Mouse (Mus musculus): ENCODE data around the gene Gramd1b. TPM values are rescaled to one million over a fixed set of nuclear protein-coding genes. Genes with fewer than 3 reads are reported as not detected.

Gramd1b gene
- polyA plus RNA-seq, 2 experiments from 2014 or later = 48.7 to 68.0 TPM

DNA sequence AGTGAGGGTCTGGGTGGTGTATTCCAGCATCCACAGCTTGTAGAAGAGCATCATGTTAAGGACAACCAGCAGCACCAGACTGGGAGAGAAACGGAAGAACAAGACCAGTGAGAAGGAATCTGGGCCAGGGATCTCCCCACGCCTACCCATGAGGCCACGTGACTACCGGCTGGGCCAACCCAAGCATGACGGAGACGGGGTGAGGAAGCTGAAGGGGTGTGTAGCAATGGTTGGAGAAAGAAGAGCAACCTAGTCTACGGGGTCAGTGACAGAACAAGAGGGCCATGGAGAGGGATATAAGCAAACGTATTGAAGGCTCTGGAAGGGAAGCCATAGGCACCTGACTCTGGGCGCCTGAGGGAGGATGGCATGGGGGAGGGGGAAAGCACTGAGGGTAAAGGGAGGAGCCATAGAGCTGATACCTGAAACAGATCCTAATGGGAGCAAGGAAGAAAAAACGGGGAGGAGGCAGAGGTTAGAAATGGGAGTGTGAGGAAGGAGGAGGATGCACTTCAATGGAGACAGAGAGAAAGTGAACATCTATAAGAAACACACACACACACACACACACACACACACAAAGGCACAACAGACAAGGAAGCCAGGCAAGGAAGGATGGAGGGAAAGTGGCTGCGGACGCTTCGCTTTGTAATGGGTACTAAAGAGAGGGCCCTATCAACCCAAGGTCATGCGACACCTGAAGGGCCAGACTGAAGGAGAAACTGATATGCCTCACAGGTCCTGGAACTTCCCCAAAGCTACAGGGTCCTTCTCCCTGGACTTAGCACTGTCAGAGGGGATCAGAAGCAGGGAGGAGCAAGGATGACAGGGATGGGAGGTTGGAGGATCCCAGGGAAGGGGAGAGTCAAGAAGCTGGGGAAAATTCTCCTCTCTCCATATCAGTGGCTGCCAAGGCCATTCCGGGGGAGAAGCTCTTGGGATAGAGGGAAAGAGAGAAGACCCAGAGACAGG, 230.9 kb downstream of the Gramd1b start:
- no peak for ATAC-seq

DNA sequence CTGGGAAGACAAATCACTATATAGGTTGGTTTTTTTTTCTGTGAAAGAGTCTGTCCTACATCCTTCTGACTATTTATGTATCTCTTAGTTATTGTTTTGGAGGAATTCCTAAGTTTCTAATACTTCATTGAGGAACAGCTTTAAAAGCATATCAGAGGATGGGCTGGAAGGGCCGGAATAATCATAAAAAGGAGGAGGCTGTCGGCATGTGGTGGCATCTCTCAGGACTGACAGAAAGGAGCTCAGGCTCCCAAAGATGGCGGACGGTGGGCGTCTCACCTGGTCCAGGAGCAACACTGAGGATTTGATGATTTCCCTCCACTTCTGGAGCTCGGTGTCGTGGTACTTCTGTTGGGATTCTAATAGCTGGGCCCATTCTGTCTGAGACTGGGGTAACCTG, 231.9 kb downstream of the Gramd1b start:
- no peak for ATAC-seq

- ATAC-seq = no peak
Observed at GRCm38 (mm10) chr9:40297969-40298368, 233.2 kb downstream of the Gramd1b start.

- no peak for ATAC-seq
Observed at GRCm38 (mm10) chr9:40296251-40296650, 234.9 kb downstream of the Gramd1b start.

- ATAC-seq = no peak
Observed at GRCm38 (mm10) chr9:40294866-40295265, 236.3 kb downstream of the Gramd1b start.

GRCm38 (mm10) chr9:40294210-40294609, 237.0 kb downstream of the Gramd1b start:
- ATAC-seq = no peak

DNA sequence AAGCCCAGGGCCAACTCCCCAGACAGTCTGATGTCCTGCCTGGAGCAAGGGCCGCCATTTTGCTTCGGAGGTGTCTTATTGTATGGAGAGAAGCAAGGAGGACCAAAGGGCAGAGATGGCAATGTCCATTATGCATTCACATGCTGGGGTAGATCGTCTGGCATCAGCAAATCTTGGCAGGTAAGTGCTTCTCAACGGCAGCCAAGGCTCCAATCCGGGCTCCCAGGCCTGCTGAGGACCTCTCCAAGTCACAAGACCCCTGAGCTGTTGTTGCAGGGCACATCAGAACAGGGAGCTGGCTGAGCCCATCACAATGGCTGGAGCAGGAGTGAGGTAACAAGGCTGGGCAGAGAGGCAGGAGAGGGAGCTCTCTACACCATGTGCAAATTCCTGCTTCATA, 237.4 kb downstream of the Gramd1b start:
- no peak for ATAC-seq

- no peak for ATAC-seq
Observed at GRCm38 (mm10) chr9:40293286-40293685, 237.9 kb downstream of the Gramd1b start.

GRCm38 (mm10) chr9:40292475-40292874, 238.7 kb downstream of the Gramd1b start:
- ATAC-seq = no peak

DNA sequence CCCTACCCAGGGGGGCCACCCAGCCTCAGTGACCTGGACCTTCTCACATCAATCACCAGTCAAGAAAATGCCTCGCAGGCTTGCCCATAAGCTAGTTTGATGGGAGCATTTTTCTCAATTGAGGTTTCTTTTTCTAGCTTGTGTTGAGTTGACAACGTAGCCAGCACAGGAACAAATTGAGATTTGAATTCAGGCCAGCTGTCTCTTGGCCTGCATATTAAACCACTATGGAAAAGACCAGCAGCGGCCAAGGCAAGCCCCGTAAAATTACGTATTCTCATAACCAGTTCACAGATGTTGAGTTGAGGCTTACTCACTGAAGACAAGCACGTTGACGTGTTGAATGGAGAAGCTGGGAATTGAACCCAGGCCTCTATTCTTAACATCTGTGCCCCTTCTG, 248.2 kb downstream of the Gramd1b start:
- no peak for ATAC-seq

DNA sequence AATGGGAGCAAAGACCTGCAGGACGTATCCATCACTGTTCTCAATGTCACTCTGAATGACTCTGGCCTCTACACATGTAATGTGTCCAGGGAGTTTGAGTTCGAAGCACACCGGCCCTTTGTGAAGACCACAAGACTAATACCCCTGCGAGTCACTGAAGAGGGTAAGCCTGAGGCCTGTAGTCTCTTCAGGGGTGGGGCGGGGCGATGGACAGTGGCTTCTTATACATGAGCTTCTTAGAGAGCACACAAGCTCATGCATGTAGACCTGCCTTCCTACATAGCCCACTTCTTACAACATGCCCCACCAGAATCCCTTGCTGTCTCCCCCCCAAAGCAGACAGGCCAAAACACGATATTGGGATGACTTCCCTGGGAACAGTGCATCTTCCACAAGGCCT, 251.7 kb downstream of the Gramd1b start:
- no peak for ATAC-seq

DNA sequence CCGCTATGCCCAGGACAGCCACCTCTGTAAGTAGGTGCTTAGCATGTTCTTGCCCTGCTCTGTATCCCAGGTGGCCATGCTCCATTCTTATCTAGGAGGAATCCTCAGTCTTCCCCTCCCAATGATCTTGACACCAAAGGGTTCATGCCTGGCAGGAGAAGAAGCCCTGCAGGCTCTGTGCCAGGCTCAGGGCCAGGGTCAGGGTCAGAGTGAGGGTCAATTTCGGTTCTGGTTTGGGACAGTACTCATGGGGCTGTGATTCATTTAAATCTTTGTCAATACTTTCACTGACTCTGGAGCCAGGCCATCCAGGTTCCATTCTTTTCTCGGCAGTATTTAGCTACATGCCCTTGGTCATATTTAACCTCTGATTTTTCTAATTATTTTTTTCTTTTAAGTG, 253.5 kb downstream of the Gramd1b start:
- ATAC-seq = no peak

DNA sequence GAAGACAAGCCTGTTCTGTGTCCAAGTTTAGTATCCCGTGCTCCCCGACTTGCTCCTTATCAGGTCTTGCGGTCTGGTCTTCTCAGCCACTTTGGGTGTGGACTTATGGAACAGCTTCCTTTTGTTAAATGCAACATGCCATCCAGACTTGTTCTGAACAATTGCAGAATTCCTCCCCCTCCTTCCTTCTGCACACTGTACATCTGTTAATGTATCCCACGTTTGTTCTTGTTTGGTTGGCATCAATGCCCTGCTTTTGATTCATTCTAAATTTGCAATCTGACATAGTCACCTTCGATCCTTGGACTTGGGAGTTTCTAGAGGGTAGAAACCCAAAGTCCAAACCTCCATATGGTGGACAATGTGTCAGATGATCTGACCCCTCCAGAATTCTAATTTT, 255.3 kb downstream of the Gramd1b start:
- no peak for ATAC-seq

GRCm38 (mm10) chr9:40272822-40273221, 258.4 kb downstream of the Gramd1b start:
- ATAC-seq = no peak

DNA sequence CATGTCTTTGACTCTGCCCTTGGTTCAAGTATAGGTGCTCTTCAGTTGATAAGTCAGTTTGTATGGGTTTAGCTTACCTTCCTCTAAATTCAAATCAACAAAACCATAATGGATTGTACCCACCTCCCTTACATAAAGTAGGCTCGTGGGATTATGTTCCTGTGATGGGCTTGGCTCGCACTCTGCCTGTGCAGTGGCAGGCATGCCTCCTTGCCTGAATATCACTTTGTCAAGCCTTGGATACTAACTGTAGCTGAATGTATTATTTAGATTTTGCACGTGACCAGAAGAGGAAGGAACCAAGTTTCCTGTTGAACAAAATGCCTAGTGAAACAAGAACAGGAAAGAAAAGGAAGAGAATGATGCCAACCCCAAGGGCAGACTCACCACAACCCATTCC, 260.1 kb downstream of the Gramd1b start:
- no peak for ATAC-seq

- no peak for ATAC-seq
Observed at GRCm38 (mm10) chr9:40269880-40270279, 261.3 kb downstream of the Gramd1b start.

DNA sequence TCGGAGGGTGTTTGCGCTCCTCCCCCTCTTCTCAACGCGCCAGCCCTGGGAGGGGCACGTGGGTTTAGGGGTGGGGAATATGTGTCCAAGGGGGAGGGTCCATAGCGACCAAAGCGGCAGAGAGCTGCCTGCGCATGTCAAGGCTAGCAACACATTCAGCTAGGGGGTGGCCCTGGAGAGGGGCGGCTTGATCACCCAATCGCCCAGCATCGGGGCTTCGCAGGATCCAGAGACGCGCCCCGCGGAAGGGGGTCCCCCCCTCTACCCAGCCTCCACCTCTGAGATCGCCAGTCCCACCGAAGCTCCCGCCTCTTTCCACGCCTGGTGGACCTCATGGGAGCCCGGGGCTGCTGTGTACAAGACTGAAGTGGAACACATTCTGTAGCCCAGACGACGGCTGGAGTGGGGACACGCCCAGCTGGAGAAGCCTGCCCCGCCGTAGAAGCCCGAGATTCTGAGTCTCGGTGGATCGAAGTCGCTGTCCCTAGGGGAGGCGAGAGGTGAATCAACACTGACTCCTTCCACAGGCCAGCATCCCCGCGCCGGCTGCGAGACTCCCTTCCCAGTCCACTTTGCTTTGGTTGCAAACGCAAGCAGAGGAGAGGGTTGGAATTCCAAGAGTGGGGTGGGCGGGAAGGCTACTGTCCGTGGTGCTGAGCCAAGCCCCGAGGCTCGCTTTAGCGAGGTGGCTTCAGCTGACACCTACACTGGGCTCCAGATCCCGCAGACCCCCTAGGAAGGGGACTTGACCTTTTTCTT, 261.9 kb downstream of the Gramd1b start, which contains the start of gene Scn3b:
Scn3b (plus strand) TSS at position 115 of the 759 bp plus-strand sequence.
- ATAC-seq = no peak

DNA sequence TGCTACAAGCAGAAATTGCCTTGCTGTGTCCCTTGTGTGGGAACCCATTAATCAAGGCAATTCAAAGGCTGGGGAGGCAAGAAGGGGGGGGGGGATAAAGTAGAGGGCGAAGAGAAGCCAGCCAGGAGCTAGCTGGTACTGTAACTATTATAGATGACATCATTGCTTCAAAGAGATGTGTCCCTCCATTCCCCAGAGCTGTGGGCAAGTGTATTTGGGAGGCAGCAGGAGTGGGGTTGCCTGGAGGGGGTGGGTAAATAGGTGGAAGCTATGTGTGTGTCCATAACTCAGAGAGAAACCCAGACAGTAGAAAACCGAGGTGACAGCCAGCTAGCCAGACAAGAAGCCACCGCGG, 262.5 kb downstream of the Gramd1b start:
- ATAC-seq = no peak

GRCm38 (mm10) chr9:40268040-40268747, 263.0 kb downstream of the Gramd1b start:
- no peak for ATAC-seq

DNA sequence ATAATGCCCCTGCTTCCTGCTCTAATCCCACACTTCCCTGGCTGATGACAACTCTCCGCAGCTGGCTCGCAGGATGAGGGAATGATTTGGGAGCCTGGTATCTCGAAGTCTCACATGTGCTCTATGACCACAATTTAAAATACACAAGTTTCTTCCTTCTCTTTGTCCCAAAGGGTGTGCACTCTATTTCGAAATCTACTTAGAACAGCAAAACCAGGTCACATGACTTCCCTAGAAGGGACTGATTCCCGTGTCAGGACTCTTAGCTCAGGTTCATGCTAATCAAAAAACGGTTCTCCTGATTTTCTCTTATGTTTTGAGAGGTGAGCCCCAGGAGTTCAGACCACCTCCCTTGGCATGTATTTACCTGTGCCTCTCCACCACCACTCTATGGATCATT, 267.3 kb downstream of the Gramd1b start:
- ATAC-seq = no peak

DNA sequence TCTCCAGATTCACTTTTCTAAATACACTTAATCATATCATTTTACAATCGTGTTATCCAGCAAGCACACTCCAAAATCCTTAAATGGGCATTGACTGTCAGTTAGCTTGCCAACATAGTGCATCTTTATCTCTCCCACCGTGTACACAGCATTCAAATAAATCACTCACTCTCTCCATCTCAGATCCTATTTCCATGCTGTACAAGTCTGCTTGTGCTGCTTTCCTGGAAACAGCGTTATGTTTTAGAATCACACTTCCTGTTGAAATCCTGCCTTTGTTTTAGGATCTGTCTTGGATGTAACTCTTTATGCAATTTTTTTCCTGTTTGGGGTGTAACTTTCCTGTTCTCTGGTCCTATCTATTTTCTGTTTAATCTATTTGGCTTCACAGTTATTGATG, 278.7 kb downstream of the Gramd1b start:
- no peak for ATAC-seq

GRCm38 (mm10) chr9:40249106-40249505, 282.1 kb downstream of the Gramd1b start:
- ATAC-seq = no peak

- ATAC-seq = no peak
Observed at GRCm38 (mm10) chr9:40246702-40247101, 284.5 kb downstream of the Gramd1b start.

All from activated CD4-positive, CD25-positive, alpha-beta regulatory T cell, adult 4 months (primary cell).